Mouse (Mus musculus) hindbrain, embryonic 12.5 days (tissue): ENCODE measurements around the gene Slc35e2. TPM values are rescaled to one million over a fixed set of nuclear protein-coding genes. Genes with fewer than 3 reads are reported as not detected.
"Not testable (repeated sequence)": the region's sequence is repeated elsewhere in the genome, so short reads cannot be mapped to it uniquely, and the experiment has no call there.

ENCODE experiments used
- ATAC-seq: fragments of 200-750 bp; cut with Nextera tagmentation; 2 replicates; pipeline ENCODE4 v1.8.0; 2017; ENCODE audit warnings: moderate TSS enrichment; ENCODE audit not compliant: low FRiP score
- H3K27ac ChIP-seq: fragments of 300-500 bp; sonication (generic); 2 replicates; pipeline ENCODE4 v1.5.1; 2016; ENCODE audit warnings: mild to moderate bottlenecking
- H3K27me3 ChIP-seq: fragments of 300-500 bp; sonication (generic); 2 replicates; pipeline ENCODE4 v1.6.1; 2016; ENCODE audit warnings: mild to moderate bottlenecking
- H3K36me3 ChIP-seq: fragments of 300-500 bp; sonication (generic); 2 replicates; pipeline ENCODE4 v1.6.1; 2016; ENCODE audit warnings: mild to moderate bottlenecking
- H3K4me1 ChIP-seq: fragments of 300-500 bp; sonication (generic); 2 replicates; pipeline ENCODE4 v1.6.1; 2016
- H3K4me2 ChIP-seq: fragments of 300-500 bp; sonication (generic); replicated peaks from 2 replicates; pipeline ENCODE4 v1.6.1; 2016; ENCODE audit warnings: mild to moderate bottlenecking
- H3K4me3 ChIP-seq: fragments of 300-500 bp; sonication (generic); 2 replicates; pipeline ENCODE4 v1.5.1; 2016; ENCODE audit warnings: mild to moderate bottlenecking
- H3K9ac ChIP-seq: fragments of 300-500 bp; sonication (generic); 2 replicates; pipeline ENCODE4 v1.6.1; 2016; ENCODE audit warnings: mild to moderate bottlenecking, moderate library complexity
- H3K9me3 ChIP-seq: fragments of 300-500 bp; sonication (generic); replicated peaks from 2 replicates; pipeline ENCODE4 v1.6.1; 2016; ENCODE audit warnings: mild to moderate bottlenecking
- WGBS: fragments of 180-500 bp; shearing (Covaris S2); methylation state at CpG from one replicate; pipeline ENCODE4 v1.1.7; 2016; 5-methylcytosine and 5-hydroxymethylcytosine counted together
- polyA plus RNA-seq: library from polyadenylated mRNA; unstranded; fragments of >200 nt; fragmentation: Nextera tagmentation; extraction: Ambion mirVana; gene quantifications from 2 replicates; pipeline ENCODE4 v1.2.1, GENCODE M21; 2016

Gene Slc35e2
- polyA plus RNA-seq, 1 experiment from 2014 or later: 16.4 TPM

GRCm38 (mm10) chr4:155566555-155566954 lies 34.7 kb upstream of the Slc35e2 start:
- H3K4me3 ChIP-seq: no peak overlapping the region
- H3K4me2 ChIP-seq: no peak overlapping the region
- no peak overlapping the region for H3K27ac ChIP-seq
- no peak overlapping the region; the same call in 1 of the 2 replicates for H3K9ac ChIP-seq
- H3K4me1 ChIP-seq: peaks cover 31% of the 10 kb centered on the region
- H3K9me3 ChIP-seq: no peaks in the 10 kb centered on the region
- no peaks in the 10 kb centered on the region for H3K27me3 ChIP-seq
- no peaks in the 10 kb centered on the region for H3K36me3 ChIP-seq
- no peak for ATAC-seq
- 81% methylated on average over 8 of the region's 8 CpGs for WGBS

DNA sequence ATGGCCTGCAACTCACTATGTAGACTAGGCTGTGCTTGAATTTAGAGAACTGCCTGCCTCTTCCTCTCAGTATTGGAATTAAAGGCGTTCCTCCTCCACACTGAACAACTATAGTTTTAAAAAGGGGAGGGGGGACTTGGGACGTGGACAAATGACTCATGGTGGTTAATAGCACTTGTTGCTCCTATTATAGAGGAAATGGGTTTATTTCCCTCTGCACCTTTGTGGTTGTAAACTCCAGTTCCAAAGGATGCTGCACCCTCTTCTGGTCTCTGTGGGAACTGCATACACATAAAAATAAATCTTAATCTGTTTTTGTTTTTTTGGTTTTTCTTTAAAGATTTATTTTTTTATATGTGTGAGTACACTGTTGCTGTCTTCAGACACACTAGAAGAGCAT lies 33.0 kb upstream of the Slc35e2 start:
- Histone ChIP-seq H3K9me3 (no peaks in the 10 kb centered on the region), H3K4me1 (peaks cover 19% of the 10 kb centered on the region), H3K9ac (no peak overlapping the region), H3K27me3 (no peaks in the 10 kb centered on the region), H3K27ac (no peak overlapping the region), H3K4me2 (no peak overlapping the region), H3K36me3 (no peaks in the 10 kb centered on the region), H3K4me3 (no peak overlapping the region)
- WGBS: 35% methylated on average over 2 of the region's 2 CpGs
- ATAC-seq: no peak

DNA sequence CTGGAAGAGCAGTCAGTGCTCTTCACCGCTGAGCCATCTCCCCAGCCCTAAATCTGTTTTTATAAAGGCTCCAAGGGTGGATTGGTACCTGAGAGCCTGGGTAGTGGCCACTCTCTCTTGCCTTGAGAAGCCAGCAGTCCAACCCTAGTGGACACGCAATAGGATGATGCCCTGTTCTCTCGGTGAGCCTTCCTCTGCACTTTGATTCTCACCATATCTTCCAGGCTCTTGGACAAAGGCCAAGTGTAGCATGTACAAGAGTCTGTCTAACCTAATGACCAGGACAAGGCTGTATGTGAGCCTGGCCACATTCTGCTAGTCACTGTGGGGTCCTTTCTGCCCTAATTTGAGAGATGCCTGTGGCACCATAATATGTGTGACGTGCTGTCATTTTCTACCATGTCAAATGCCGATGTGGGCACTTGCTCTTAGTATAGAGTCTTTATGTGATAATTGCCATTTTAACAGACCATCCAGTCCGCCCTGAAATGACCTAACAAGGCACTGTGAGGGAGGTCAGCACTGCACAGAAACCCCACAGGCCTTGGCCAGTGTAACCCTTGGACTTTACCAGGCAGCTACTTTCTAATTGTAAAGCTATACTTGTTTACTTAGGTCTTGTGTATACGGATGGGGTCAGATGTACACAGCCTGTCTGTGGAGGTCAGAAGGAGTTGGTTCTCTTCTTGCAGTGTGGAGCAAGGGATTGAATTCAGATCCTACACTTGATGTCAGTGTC lies 32.4 kb upstream of the Slc35e2 start:
- H3K27ac ChIP-seq: no peak overlapping the region
- H3K4me2 ChIP-seq: no peak overlapping the region
- 92% methylated on average over 7 of the region's 7 CpGs for WGBS
- H3K9ac ChIP-seq: no peak overlapping the region
- H3K4me1 ChIP-seq: peaks cover 19% of the 10 kb centered on the region
- ATAC-seq: no peak
- no peaks in the 10 kb centered on the region for H3K27me3 ChIP-seq
- H3K9me3 ChIP-seq: no peaks in the 10 kb centered on the region
- H3K36me3 ChIP-seq: no peaks in the 10 kb centered on the region
- no peak overlapping the region for H3K4me3 ChIP-seq

DNA sequence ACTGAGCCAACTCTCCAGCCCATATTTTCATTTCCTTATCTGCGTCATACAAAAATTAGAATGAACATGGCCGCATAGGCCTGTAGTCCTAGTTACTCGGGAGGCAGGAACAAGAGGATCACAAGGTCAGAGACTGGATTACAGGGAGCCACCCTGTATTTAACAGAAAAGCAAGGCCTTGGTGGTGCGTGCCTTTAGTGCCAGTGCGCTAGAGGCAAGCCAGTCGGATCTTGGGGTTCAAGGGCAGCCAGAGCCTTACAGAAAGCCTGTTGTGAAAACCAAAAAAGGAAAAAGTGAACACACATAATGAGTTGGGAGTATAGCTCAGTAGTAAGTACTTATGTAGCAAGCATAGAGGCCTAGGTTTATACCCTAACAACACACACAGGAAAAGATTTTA lies 31.4 kb upstream of the Slc35e2 start:
- Histone ChIP-seq H3K4me3 (no peak overlapping the region), H3K4me2 (no peak overlapping the region), H3K4me1 (peaks cover 12% of the 10 kb centered on the region), H3K9me3 (no peaks in the 10 kb centered on the region), H3K27me3 (no peaks in the 10 kb centered on the region), H3K27ac (no peak overlapping the region), H3K9ac (no peak overlapping the region), H3K36me3 (no peaks in the 10 kb centered on the region)
- WGBS: 93% methylated on average over 6 of the region's 6 CpGs
- ATAC-seq: no peak

- 95% methylated on average over 11 of the region's 11 CpGs for WGBS
- H3K4me2 ChIP-seq, H3K4me3 ChIP-seq, ATAC-seq, H3K27me3 ChIP-seq, H3K27ac ChIP-seq, H3K4me1 ChIP-seq, H3K36me3 ChIP-seq, H3K9ac ChIP-seq, H3K9me3 ChIP-seq: not testable (repeated sequence)
These were observed 30.9 kb upstream of the Slc35e2 start for GRCm38 (mm10) chr4:155570315-155570714.

DNA sequence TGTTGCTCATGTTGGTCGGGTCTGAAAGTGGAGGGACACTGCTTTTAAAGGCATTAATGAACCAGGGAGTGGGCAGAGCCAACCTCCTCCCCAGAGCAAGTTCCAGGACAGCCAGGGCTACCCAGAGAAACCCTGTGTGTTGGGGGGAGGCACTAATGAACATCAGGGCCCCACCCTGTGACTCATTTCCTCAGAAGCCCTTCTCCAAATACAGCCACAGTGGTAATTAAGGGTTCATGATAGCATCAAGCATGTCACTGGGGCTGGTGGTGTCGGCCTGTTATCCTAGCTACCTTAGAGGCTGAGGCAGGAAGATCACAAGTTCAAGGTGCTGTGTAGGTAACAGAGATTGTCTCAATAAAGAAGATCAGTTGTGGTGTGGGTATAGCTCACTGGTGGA lies 29.8 kb upstream of the Slc35e2 start:
- H3K4me2 ChIP-seq: no peak overlapping the region
- WGBS: 91% methylated on average over 2 of the region's 2 CpGs
- no peak overlapping the region for H3K4me3 ChIP-seq
- 0 out of 2 replicates have a peak, but pooled peaks cover under 1% of the 10 kb centered on the region for H3K4me1 ChIP-seq
- H3K27me3 ChIP-seq: no peaks in the 10 kb centered on the region
- ATAC-seq: no peak
- no peak overlapping the region for H3K9ac ChIP-seq
- peaks cover 4% of the 10 kb centered on the region; the same call in 1 of the 2 replicates for H3K36me3 ChIP-seq
- no peaks in the 10 kb centered on the region for H3K9me3 ChIP-seq
- no peak overlapping the region for H3K27ac ChIP-seq

- Histone ChIP-seq H3K36me3 (peaks cover 16% of the 10 kb centered on the region), H3K9me3 (no peaks in the 10 kb centered on the region), H3K4me3 (no peak overlapping the region), H3K27me3 (no peaks in the 10 kb centered on the region), H3K4me2 (no peak overlapping the region), H3K27ac (no peak overlapping the region), H3K4me1 (no peaks in the 10 kb centered on the region), H3K9ac (no peak overlapping the region)
- 91% methylated on average over 2 of the region's 2 CpGs for WGBS
- ATAC-seq: no peak
These were observed 28.1 kb upstream of the Slc35e2 start for GRCm38 (mm10) chr4:155573155-155573554.

- H3K4me1 ChIP-seq: no peaks in the 10 kb centered on the region
- no peaks in the 10 kb centered on the region for H3K9me3 ChIP-seq
- ATAC-seq: no peak
- no peak overlapping the region for H3K9ac ChIP-seq
- H3K4me3 ChIP-seq: no peak overlapping the region
- H3K27ac ChIP-seq: no peak overlapping the region
- H3K36me3 ChIP-seq: peaks cover 23% of the 10 kb centered on the region
- no peaks in the 10 kb centered on the region for H3K27me3 ChIP-seq
- 97% methylated on average over 9 of the region's 9 CpGs for WGBS
- no peak overlapping the region for H3K4me2 ChIP-seq
These were observed 27.3 kb upstream of the Slc35e2 start for GRCm38 (mm10) chr4:155573876-155574275.

DNA sequence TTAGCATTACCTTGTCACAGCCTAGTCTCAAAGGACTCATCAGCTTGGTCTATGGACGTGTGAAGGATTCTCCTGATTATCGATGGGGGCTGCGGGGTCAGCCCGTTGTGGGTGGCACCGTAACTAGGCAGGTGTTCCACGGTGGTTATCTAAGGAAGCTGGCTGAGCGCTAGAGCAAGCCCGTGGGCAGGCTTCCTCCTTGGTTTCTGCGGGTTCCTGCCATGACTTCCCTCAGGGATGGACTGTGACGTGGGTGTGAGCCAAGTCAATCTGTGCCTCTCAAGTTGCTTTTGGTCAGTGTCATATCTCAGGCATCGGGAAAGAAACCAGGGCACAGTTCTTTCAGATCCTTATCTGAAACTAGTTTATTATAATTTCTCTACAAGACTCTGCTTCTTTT lies 26.3 kb upstream of the Slc35e2 start:
- Histone ChIP-seq H3K9me3 (no peaks in the 10 kb centered on the region), H3K27me3 (no peaks in the 10 kb centered on the region), H3K9ac (no peak overlapping the region), H3K4me1 (no peaks in the 10 kb centered on the region), H3K36me3 (peaks cover 28% of the 10 kb centered on the region), H3K4me3 (no peak overlapping the region), H3K4me2 (no peak overlapping the region), H3K27ac (no peak overlapping the region)
- no peak for ATAC-seq
- 95% methylated on average over 11 of the region's 11 CpGs for WGBS

DNA sequence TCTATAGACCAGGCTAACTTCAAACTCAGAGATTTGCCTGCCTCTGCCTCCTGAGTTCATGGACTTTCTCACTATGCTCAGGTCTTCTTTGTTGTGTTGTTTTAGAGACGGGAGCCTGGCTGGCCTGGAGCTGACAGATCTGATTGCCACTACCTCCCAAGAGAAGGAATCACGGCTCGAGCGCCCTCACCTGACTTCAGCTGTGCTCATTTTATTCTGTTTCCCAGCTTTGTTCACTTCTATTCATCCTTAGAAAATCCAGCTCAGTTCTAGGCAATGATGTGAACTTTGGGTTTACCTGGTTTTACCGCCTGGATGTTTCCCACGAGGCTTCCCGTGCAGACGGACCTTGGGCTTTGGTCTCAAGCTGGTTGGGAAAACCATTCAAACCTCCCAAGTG lies 25.7 kb upstream of the Slc35e2 start:
- Histone ChIP-seq H3K4me2 (no peak overlapping the region), H3K36me3 (peaks cover 28% of the 10 kb centered on the region), H3K4me1 (no peaks in the 10 kb centered on the region), H3K27ac (no peak overlapping the region), H3K4me3 (no peak overlapping the region), H3K9me3 (no peaks in the 10 kb centered on the region), H3K9ac (no peak overlapping the region), H3K27me3 (no peaks in the 10 kb centered on the region)
- no peak for ATAC-seq
- 88% methylated on average over 8 of the region's 8 CpGs for WGBS

- no peaks in the 10 kb centered on the region for H3K9me3 ChIP-seq
- H3K4me1 ChIP-seq: no peaks in the 10 kb centered on the region
- WGBS: 92% methylated on average over 9 of the region's 9 CpGs
- no peak overlapping the region for H3K27ac ChIP-seq
- no peak overlapping the region for H3K4me2 ChIP-seq
- no peaks in the 10 kb centered on the region for H3K27me3 ChIP-seq
- H3K9ac ChIP-seq: no peak overlapping the region
- peaks cover 32% of the 10 kb centered on the region for H3K36me3 ChIP-seq
- no peak for ATAC-seq
- no peak overlapping the region for H3K4me3 ChIP-seq
These were observed 24.1 kb upstream of the Slc35e2 start for GRCm38 (mm10) chr4:155577132-155577531.

DNA sequence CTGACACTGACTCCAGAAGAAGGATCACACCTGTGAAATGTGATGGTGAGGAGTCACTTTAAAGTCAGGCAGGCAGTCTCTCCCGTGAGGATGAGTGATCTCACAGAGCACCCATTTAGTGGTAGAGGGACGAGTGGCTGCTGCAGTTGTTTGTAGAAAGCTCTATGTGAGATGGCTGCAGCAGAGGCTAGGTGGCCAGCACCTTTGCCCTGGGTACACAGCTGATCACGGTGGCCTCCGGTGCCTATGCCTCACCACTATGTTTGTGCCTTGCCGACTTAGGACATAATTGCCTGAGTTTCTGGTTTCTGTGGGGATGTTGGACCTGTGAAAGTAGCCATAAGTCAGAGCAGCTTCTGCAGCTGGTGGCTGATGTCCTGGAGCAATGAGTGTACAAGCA lies 23.5 kb upstream of the Slc35e2 start:
- WGBS: 90% methylated on average over 5 of the region's 5 CpGs
- H3K4me2 ChIP-seq: no peak overlapping the region
- no peak overlapping the region for H3K27ac ChIP-seq
- no peaks in the 10 kb centered on the region for H3K4me1 ChIP-seq
- peaks cover 38% of the 10 kb centered on the region for H3K36me3 ChIP-seq
- ATAC-seq: no peak
- H3K4me3 ChIP-seq: no peak overlapping the region
- H3K27me3 ChIP-seq: no peaks in the 10 kb centered on the region
- no peak overlapping the region for H3K9ac ChIP-seq
- H3K9me3 ChIP-seq: no peaks in the 10 kb centered on the region

- WGBS: 90% methylated on average over 7 of the region's 7 CpGs
- H3K4me1 ChIP-seq: no peaks in the 10 kb centered on the region
- H3K4me3 ChIP-seq: no peak overlapping the region
- H3K9me3 ChIP-seq: no peaks in the 10 kb centered on the region
- no peaks in the 10 kb centered on the region for H3K27me3 ChIP-seq
- no peak overlapping the region for H3K9ac ChIP-seq
- H3K4me2 ChIP-seq: no peak overlapping the region
- ATAC-seq: no peak
- H3K27ac ChIP-seq: no peak overlapping the region
- peaks cover 44% of the 10 kb centered on the region for H3K36me3 ChIP-seq
These were observed 22.7 kb upstream of the Slc35e2 start for GRCm38 (mm10) chr4:155578336-155579125.
